Mouse (Mus musculus) heart, postnatal 25 days (tissue): ENCODE results near the gene Adipor1. TPM values are rescaled to one million over a fixed set of nuclear protein-coding genes. Genes with fewer than 3 reads are reported as not detected.

ENCODE experiments used
- DNase-seq: peaks from one replicate; pipeline ENCODE4 v3.0.0; 2022; ENCODE audit warnings: low spot score
- intact Hi-C: fragments of 180-260 bp; cut with DNase I; formaldehyde crosslinking; loops from one replicate; pipeline ENCODE4 v1.15.1; 2025
- total RNA-seq, 2 experiments: library from RNA; stranded (reverse); gene quantifications; 2 replicates each; pipeline ENCODE4 v1.2.3; 2021

The Adipor1 gene
- 100 to 1,000 TPM; 140 TPM for total RNA-seq

- intact Hi-C loops: loop anchor here (2.0 to 5.0 kb wide), 2 partner anchors 37 to 52 kb away; no protein-coding TSS in a partner anchor
- DNase-seq: peak; percentile 96
Observed at GRCm38 (mm10) chr1:134415168-134415831, at the start of gene Adipor1. Gene Adipor1, plus strand, starts transcription at chr1:134415378.

DNA sequence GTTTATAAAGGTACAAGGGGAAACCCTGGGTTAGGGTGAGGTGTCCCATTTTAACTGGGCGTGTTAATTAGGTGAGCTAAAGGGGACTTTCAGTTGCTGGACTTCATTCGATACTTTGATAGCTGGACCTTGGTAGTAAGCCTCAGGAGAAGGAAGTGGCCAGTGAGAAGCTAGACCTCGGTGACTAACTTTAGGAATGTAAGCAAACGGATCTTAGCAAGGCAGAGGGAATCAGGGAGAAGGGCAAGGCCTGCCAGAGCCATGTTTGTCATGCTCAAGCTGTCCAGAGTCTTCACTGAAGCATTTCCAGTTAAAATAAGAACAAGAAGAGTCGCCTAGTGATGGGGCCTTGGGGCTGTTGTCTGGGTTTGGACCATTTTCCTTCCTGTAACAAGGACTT lies 49.7 kb upstream of the Adipor1 start:
- no peak for DNase-seq
- intact Hi-C loops: no loop called here

DNA sequence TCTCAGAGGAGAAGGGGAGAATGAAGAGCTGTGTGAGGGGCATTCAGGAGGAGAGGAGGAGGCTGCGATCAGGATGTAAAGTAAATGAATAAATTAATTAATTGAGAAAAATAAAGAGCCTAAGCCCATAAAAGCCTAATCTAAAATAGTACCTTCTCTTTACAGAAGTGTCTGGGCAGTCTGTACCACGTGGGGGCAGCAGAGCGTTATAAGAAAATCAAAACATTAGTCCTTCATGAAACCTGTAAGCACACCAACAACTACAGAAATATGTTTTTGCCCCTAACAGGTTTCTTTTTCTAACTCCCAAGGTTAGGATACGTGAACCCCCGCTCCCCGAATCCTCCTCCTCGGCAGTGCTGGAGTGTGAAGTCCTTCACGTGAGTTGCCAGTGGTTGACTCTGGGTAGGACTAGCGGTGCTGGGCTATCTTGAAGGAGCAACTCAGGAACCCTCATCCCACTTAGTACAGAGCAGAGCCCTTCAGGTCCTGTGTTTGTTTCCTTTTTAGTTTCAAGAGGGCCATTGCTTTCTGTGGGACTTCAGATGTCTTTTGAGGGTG lies 46.3 kb upstream of the Adipor1 start:
- intact Hi-C loops: loop anchor here (1.0 kb wide), 1 partner anchor 86 kb away; the partner anchor contains the start of gene Klhl12
- no peak for DNase-seq

- intact Hi-C loops: loop anchor here (5.0 kb wide), 1 partner anchor 233 kb away; no protein-coding TSS in a partner anchor
- DNase-seq: no peak
Observed at GRCm38 (mm10) chr1:134374124-134374523, 41.1 kb upstream of the Adipor1 start.

- DNase-seq: no peak
- intact Hi-C loops: no loop called here
Observed at GRCm38 (mm10) chr1:134381051-134381450, 34.1 kb upstream of the Adipor1 start.

- DNase-seq: no peak
- intact Hi-C loops: no loop called here
Observed at GRCm38 (mm10) chr1:134381795-134382625, 33.2 kb upstream of the Adipor1 start.

GRCm38 (mm10) chr1:134384581-134384980 lies 30.6 kb upstream of the Adipor1 start:
- intact Hi-C loops: no loop called here
- no peak for DNase-seq

DNA sequence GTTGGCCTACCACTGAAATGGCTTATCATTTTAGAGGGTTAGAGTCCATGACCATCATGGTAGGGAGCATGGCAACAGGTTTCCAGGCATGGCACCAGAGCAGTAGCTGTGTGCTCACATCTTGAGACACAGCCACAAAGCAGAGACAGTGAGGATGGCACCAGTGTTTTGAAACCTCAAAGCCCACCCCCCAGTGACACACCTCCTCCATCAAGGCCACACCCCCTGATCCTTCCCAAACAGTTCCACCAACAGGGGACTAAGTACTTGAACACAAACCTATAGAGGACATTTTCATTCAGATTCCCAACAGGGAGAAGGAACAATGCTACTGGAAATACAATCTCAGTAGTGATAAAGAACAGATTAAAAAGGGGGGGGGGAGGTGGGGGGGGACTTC lies 30.0 kb upstream of the Adipor1 start:
- intact Hi-C loops: no loop called here
- no peak for DNase-seq

DNA sequence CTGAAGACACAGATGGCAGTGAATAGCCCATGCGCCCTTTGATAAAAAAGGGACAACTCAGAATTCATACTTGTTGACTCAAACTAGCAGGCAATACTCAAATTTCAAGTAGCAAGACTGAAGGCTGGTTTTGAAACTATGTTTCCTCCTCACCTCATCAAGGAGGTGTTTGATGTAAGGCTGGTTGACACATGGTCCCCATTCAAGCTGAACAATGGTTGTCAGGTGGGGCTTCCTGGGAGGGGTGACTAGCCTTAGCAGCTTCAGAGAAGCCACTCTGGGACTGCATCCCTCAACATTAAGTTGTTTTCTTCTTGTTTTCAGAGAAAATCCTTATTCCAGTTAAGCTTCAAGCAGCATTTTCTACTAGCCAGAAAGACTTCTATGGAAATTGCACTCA lies 29.5 kb upstream of the Adipor1 start, which contains the start of gene 4933406M09Rik:
4933406M09Rik (plus strand) TSS at position 275 of the 400 bp plus-strand sequence.
- intact Hi-C loops: no loop called here
- DNase-seq: no peak

DNA sequence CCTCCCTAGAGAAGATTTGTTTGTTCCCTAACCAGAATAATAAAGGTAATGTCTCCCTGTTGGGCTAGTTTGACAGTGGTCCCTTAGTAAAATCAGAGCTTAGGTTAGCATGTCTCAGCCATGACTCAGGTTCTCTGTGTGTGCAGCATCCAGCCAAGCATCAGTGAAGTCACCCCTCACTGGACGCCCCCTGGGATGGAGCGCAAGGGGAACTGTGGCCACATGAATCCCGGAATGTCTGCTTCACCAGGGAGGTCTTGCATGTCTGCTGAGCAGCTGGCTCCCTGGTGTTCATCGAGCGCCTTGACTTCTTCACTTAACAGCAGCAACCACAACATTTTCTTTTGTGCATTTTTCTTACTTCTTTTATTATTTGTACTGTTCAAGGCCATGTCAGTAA lies 21.4 kb upstream of the Adipor1 start:
- intact Hi-C loops: no loop called here

GRCm38 (mm10) chr1:134398210-134398609 lies 17.0 kb upstream of the Adipor1 start:
- intact Hi-C loops: no loop called here
- DNase-seq: no peak

More for the DNA sequence above, 21.4 kb upstream of the Adipor1 start:
- DNase-seq: no peak

GRCm38 (mm10) chr1:134399735-134400134 lies 15.4 kb upstream of the Adipor1 start:
- intact Hi-C loops: no loop called here
- no peak for DNase-seq

DNA sequence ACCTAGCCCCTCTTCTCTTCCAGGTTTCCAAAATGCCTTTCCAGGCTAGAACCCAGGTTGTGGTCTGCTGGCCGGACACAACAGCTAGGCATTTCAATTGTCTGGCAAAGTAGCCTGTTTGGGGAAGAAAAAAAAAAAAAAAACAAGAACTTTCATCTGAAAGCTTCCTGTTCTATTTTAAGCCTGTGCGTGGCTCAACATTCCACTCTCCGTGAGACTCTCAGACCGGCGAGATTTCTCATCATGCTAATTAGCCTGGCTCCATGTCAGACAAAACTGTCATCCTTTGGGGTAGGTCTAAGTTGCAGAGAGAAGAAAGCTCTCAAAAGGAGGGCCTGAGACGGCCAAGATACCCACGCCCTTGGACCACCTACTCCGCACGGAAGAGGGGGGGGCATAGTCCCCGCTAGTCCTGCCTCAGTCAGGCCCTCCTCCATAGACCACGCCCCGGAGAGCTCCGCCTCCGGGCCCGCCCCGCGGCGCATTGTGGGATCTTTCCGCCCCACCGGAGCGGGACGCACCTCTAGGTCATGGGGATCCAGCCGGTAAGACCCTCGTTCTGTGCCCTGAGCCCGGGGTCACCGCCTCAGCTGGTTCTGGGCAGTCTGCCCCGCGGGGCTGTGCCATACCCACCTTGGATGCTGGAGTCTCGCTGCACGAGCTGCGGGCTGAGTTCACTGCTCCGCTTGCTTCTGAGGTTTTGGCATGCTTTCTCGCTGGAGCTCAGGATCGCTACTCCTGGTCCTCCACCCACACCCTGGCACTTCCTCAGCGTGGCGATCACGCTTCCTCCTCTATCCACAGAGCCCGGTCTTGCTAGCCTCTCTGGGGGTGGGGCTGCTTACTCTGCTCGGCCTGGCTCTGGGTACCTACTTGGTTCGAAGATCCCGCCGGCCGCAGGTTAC lies 9.4 kb upstream of the Adipor1 start, which contains the start of gene Cyb5r1:
Cyb5r1 (plus strand) TSS at position 51 of the 905 bp plus-strand sequence.
- intact Hi-C loops: no loop called here
- DNase-seq: peak; percentile 75

- intact Hi-C loops: no loop called here
- DNase-seq: no peak
Observed at GRCm38 (mm10) chr1:134406414-134406771, 8.8 kb upstream of the Adipor1 start.

- intact Hi-C loops: no loop called here
- DNase-seq: no peak
Observed at GRCm38 (mm10) chr1:134408080-134408479, 7.1 kb upstream of the Adipor1 start.

- intact Hi-C loops: no loop called here
- no peak for DNase-seq
Observed at GRCm38 (mm10) chr1:134411706-134412629, 3.2 kb upstream of the Adipor1 start.

- intact Hi-C loops: loop anchor here (2.0 kb wide), 1 partner anchor 51 kb away; no protein-coding TSS in a partner anchor
Observed at GRCm38 (mm10) chr1:134414038-134414437, 1.1 kb upstream of the Adipor1 start.

GRCm38 (mm10) chr1:134414501-134415167 lies 544 bp upstream of the Adipor1 start:
- intact Hi-C loops: loop anchor here (2.0 to 5.0 kb wide), 2 partner anchors 38 to 52 kb away; no protein-coding TSS in a partner anchor
- no peak for DNase-seq

More at GRCm38 (mm10) chr1:134414038-134414437, 1.1 kb upstream of the Adipor1 start:
- DNase-seq: no peak
